Mouse (Mus musculus): ENCODE measurements around the gene Nudt3. TPM values are rescaled to one million over a fixed set of nuclear protein-coding genes. Genes with fewer than 3 reads are reported as not detected.

Gene Nudt3
- total RNA-seq, 2 experiments from 2014 or later = 218 to 230 TPM

- DNase-seq = peak; percentile 80
- intact Hi-C loops (cut with DNase I; ENCODE audit: low total_unique reads) = no loop called here
Observed at GRCm38 (mm10) chr17:27556315-27557011, 66.8 kb downstream of the Nudt3 start, which contains the start of gene Hmga1. Gene Hmga1 (plus strand): TSS chr17:27556497.

GRCm38 (mm10) chr17:27555512-27556172, 67.7 kb downstream of the Nudt3 start:
- peak; percentile 55 for DNase-seq
- intact Hi-C loops (cut with DNase I; ENCODE audit: low total_unique reads) = no loop called here

- intact Hi-C loops (cut with DNase I; ENCODE audit: low total_unique reads) = no loop called here
- no peak for DNase-seq
Observed at GRCm38 (mm10) chr17:27555075-27555511, 68.2 kb downstream of the Nudt3 start.

- no peak for DNase-seq
- intact Hi-C loops (cut with DNase I; ENCODE audit: low total_unique reads) = no loop called here
Observed at GRCm38 (mm10) chr17:27554062-27554960, 69.0 kb downstream of the Nudt3 start.

GRCm38 (mm10) chr17:27552215-27553201, 70.8 kb downstream of the Nudt3 start:
- no peak for DNase-seq
- intact Hi-C loops (cut with DNase I; ENCODE audit: low total_unique reads) = no loop called here

GRCm38 (mm10) chr17:27551393-27551940, 71.8 kb downstream of the Nudt3 start:
- no peak for DNase-seq
- intact Hi-C loops (cut with DNase I; ENCODE audit: low total_unique reads) = no loop called here

GRCm38 (mm10) chr17:27549234-27549633, 74.1 kb downstream of the Nudt3 start:
- intact Hi-C loops (cut with DNase I; ENCODE audit: low total_unique reads) = no loop called here
- no peak for DNase-seq

- intact Hi-C loops (cut with DNase I; ENCODE audit: low total_unique reads) = no loop called here
- DNase-seq = peak; percentile 77
Observed at GRCm38 (mm10) chr17:27547253-27547868, 75.9 kb downstream of the Nudt3 start.

GRCm38 (mm10) chr17:27546574-27547085, 76.7 kb downstream of the Nudt3 start:
- no peak for DNase-seq

GRCm38 (mm10) chr17:27545991-27546390, 77.3 kb downstream of the Nudt3 start:
- DNase-seq = no peak
- intact Hi-C loops (cut with DNase I; ENCODE audit: low total_unique reads) = no loop called here

More at GRCm38 (mm10) chr17:27546574-27547085, 76.7 kb downstream of the Nudt3 start:
- intact Hi-C loops (cut with DNase I; ENCODE audit: low total_unique reads) = no loop called here

GRCm38 (mm10) chr17:27544551-27544950, 78.7 kb downstream of the Nudt3 start:
- no peak for DNase-seq
- intact Hi-C loops (cut with DNase I; ENCODE audit: low total_unique reads) = no loop called here

GRCm38 (mm10) chr17:27541984-27542383, 81.3 kb downstream of the Nudt3 start:
- DNase-seq = no peak
- intact Hi-C loops (cut with DNase I; ENCODE audit: low total_unique reads) = no loop called here

GRCm38 (mm10) chr17:27541261-27541660, 82.0 kb downstream of the Nudt3 start:
- DNase-seq = no peak
- intact Hi-C loops (cut with DNase I; ENCODE audit: low total_unique reads) = no loop called here

GRCm38 (mm10) chr17:27534718-27535117, 88.6 kb downstream of the Nudt3 start:
- peak; percentile 84 for DNase-seq
- intact Hi-C loops (cut with DNase I; ENCODE audit: low total_unique reads) = no loop called here

- DNase-seq = no peak
- intact Hi-C loops (cut with DNase I; ENCODE audit: low total_unique reads) = no loop called here
Observed at GRCm38 (mm10) chr17:27533354-27533753, 89.9 kb downstream of the Nudt3 start.

GRCm38 (mm10) chr17:27532095-27532494, 91.2 kb downstream of the Nudt3 start:
- no peak for DNase-seq
- intact Hi-C loops (cut with DNase I; ENCODE audit: low total_unique reads) = no loop called here

Data from gastrocnemius, postnatal 14 days (tissue).